Mouse (Mus musculus): Measurements from ENCODE around the gene 1810009A15Rik. TPM values are rescaled to one million over a fixed set of nuclear protein-coding genes. Genes with fewer than 3 reads are reported as not detected.
A peak's percentile ranks its signal among the peaks of the same experiment; 100 is the strongest.

1810009A15Rik gene
- polyA plus RNA-seq (2012) = 6.6 and 7.7 TPM in 2 replicates

DNA sequence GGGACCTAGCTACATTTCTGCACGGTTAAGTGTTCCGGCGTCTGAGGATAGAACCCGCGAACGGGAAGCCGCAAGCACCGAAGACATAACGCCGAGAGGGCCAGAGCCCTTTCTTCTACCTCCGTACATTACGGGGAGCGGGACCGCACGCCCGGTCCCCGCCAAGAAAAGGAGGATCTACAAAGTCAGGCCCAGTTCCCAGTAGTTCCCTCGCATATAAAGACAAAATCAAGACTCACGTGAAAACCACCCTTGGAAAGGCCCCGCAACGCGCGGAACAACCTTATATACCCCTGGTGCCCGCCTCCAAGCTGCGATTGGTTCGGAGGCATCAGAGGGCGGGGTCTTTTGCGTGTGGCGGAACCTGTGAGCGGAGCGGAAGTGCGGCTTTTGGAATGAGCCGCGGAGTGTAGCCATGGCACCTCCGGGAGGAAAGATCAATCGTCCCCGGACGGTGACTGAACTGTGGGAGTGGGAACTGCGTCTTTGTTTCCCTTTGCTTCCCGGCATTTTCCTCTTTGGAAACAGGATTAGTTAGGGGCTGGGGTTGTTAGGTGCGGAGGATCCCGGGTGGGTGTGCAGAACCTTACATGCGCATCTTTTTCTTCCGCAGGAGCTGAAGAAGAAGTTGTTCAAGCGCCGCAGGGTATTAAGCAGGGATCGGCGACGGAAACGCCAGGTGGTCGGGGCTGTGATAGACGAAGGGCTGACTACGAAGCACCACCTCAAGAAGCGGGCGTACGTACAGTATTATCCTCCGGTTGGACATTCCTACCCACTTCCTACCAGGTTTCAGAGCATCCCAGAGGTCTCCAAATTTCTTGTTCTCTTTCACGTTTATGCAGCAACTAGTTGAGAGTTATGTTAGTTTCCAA is at the start of gene 1810009A15Rik, which contains the start of gene Gm49416:
Gene 1810009A15Rik (plus strand): TSS at position 343 of the 875 bp plus-strand sequence.
Gene Gm49416 (plus strand): TSS at position 416 of the 875 bp plus-strand sequence.
- H3K27me3 ChIP-seq (ENCODE audit: control insufficient read depth) = no peaks in the 10 kb centered on the region
- H3K4me1 ChIP-seq (ENCODE audit: control insufficient read depth) = peaks cover 63% of the 10 kb centered on the region
- no peaks in the 10 kb centered on the region for H3K9me3 ChIP-seq (ENCODE audit: control insufficient read depth, low read length)
- H3K4me3 ChIP-seq (replicated peaks) = peak within 1 kb of the TSS; percentile 72
- peaks cover 20% of the 10 kb centered on the region for H3K36me3 ChIP-seq (ENCODE audit: control insufficient read depth)
- TF ChIP-seq GATA1 (IDR thresholded peaks at IDR 0.05; ENCODE audit: low read length) = no peak

GRCm38 (mm10) chr19:8839103-8839907 is 49.3 kb upstream of the 1810009A15Rik start, which contains the start of gene Gng3:
TSS of gene Gng3 (minus strand) at chr19:8839194.
- H3K4me1 ChIP-seq (ENCODE audit: control insufficient read depth) = peaks cover 51% of the 10 kb centered on the region
- TF ChIP-seq TAL1 (IDR thresholded peaks at IDR 0.05; ENCODE audit: low read length) = no peak
- TF ChIP-seq GATA1 (IDR thresholded peaks at IDR 0.05; ENCODE audit: low read length) = no peak

GRCm38 (mm10) chr19:8839908-8840791 is 48.5 kb upstream of the 1810009A15Rik start:
- Histone ChIP-seq H3K36me3 (ENCODE audit: control insufficient read depth) (peaks cover 39% of the 10 kb centered on the region), H3K4me3 (replicated peaks) (peak overlapping the region; percentile 71), H3K27me3 (ENCODE audit: control insufficient read depth) (no peaks in the 10 kb centered on the region), H3K9me3 (ENCODE audit: control insufficient read depth, low read length) (no peaks in the 10 kb centered on the region), H3K4me1 (ENCODE audit: control insufficient read depth) (peaks cover 51% of the 10 kb centered on the region)
- no peak for TF ChIP-seq TAL1 (IDR thresholded peaks at IDR 0.05; ENCODE audit: low read length)
- TF ChIP-seq GATA1 (IDR thresholded peaks at IDR 0.05; ENCODE audit: low read length) = no peak

More at GRCm38 (mm10) chr19:8839103-8839907, 49.3 kb upstream of the 1810009A15Rik start, which contains the start of gene Gng3:
- Histone ChIP-seq H3K36me3 (ENCODE audit: control insufficient read depth) (peaks cover 44% of the 10 kb centered on the region), H3K4me3 (replicated peaks) (peak within 1 kb of the TSS; percentile 86), H3K9me3 (ENCODE audit: control insufficient read depth, low read length) (no peaks in the 10 kb centered on the region), H3K27me3 (ENCODE audit: control insufficient read depth) (no peaks in the 10 kb centered on the region)

DNA sequence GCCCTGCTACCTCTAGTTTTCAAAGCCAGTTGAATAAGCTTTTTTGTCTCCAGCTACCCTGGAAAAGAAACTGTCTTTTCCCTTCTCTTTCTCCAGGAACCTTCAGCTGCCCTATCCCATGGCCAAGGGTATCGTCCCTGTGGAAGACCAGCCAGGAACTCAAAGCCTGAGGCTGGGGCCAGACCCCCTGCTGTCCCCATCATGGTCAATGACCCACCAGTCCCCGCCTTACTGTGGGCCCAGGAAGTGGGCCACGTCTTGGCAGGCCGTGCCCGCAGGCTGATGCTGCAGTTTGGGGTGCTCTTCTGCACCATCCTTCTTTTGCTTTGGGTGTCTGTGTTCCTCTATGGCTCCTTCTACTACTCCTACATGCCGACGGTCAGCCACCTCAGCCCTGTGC is 47.6 kb upstream of the 1810009A15Rik start:
- TF ChIP-seq TAL1 (IDR thresholded peaks at IDR 0.05; ENCODE audit: low read length) (no peak), GATA1 (IDR thresholded peaks at IDR 0.05; ENCODE audit: low read length) (no peak)

DNA sequence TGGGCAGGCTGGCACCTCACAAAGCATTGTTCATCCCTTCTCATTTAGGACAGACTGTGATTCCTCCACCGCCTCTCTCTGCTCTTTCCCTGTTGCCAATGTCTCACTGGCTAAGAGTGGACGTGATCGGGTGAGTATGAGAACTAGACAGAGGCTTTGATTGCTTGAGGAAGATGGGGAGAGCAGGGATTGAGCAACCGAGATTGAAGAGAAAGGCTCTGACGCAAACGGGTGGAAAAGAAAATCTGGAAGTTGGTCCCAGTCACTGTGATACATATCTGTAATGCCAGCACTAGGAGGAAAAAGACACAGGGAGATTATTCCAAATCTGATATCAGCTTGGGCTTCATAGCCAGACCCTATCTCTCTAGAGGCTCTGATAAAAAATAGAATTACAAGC is 45.7 kb upstream of the 1810009A15Rik start:
- peaks cover 55% of the 10 kb centered on the region for H3K36me3 ChIP-seq (ENCODE audit: control insufficient read depth)
- TF ChIP-seq TAL1 (IDR thresholded peaks at IDR 0.05; ENCODE audit: low read length) (no peak), GATA1 (IDR thresholded peaks at IDR 0.05; ENCODE audit: low read length) (no peak)
- H3K27me3 ChIP-seq (ENCODE audit: control insufficient read depth) = no peaks in the 10 kb centered on the region
- no peaks in the 10 kb centered on the region for H3K9me3 ChIP-seq (ENCODE audit: control insufficient read depth, low read length)
- peaks cover 35% of the 10 kb centered on the region for H3K4me1 ChIP-seq (ENCODE audit: control insufficient read depth)
- no peak overlapping the region for H3K4me3 ChIP-seq (replicated peaks)

More for the DNA sequence above, 47.6 kb upstream of the 1810009A15Rik start:
- Histone ChIP-seq H3K9me3 (ENCODE audit: control insufficient read depth, low read length) (no peaks in the 10 kb centered on the region), H3K27me3 (ENCODE audit: control insufficient read depth) (no peaks in the 10 kb centered on the region), H3K4me1 (ENCODE audit: control insufficient read depth) (peaks cover 49% of the 10 kb centered on the region), H3K4me3 (replicated peaks) (peak overlapping the region; percentile 71), H3K36me3 (ENCODE audit: control insufficient read depth) (peaks cover 39% of the 10 kb centered on the region)

DNA sequence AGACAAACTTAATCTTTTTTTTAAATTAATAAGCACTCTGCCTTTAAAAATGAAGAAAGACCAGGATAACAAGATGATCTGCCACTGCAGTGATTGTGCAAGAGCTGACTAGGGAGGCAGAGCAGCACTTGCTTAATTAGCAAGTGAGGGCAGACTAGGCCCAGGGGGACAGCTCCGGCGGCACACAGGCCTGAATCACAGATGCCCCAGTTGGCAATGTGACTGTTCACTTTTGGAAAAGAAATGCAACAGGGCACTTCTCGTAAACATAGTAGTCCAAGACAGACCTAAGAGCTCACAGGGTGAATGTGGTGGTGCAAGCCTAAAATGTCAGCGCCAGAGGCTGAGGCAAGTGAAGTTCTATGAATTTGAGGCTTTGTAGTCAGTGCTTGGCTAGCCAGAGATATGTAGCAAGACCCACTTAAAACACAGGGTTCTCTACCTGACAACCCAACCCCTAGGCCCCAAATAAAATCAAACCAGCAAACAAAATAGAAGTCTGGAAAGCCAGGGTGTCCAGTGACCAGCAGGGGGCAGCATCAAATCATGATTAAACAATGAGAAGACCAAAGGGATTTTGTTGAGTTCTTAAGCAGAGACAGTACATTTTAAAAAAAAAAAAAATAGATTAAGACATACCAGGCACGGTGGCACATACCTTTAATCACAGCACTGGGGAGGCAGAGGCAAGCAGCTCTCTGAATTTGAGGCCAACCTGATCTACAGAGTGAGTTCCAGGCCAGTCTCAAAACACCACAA is 44.1 kb upstream of the 1810009A15Rik start:
- H3K36me3 ChIP-seq (ENCODE audit: control insufficient read depth) = peaks cover 63% of the 10 kb centered on the region

DNA sequence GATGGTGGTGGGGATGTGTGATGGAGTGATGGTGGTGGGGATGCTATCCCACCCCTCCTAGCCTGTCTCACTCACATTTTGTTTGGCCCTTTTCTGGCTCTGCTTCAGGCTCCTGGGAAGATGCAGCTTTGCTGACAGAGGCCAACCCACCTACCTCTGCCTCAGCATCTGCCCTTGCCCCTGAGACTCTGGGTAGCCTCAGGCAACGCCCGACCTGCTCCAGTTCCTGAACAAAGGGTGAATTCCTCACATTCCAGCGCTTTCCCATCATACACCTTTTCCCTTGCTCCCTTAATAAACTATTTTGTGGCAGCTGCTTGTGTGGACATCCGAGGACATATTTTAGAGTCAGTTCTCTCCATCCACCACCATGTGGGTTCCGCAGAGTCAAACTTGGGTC is 40.3 kb upstream of the 1810009A15Rik start:
- no peak overlapping the region for H3K4me3 ChIP-seq (replicated peaks)
- peaks cover 8% of the 10 kb centered on the region for H3K4me1 ChIP-seq (ENCODE audit: control insufficient read depth)
- no peaks in the 10 kb centered on the region for H3K9me3 ChIP-seq (ENCODE audit: control insufficient read depth, low read length)
- peaks cover 45% of the 10 kb centered on the region for H3K36me3 ChIP-seq (ENCODE audit: control insufficient read depth)
- peaks cover 9% of the 10 kb centered on the region for H3K27me3 ChIP-seq (ENCODE audit: control insufficient read depth)
- no peak for TF ChIP-seq TAL1 (IDR thresholded peaks at IDR 0.05; ENCODE audit: low read length)
- TF ChIP-seq GATA1 (IDR thresholded peaks at IDR 0.05; ENCODE audit: low read length) = no peak

More for the DNA sequence above, 44.1 kb upstream of the 1810009A15Rik start:
- no peaks in the 10 kb centered on the region for H3K9me3 ChIP-seq (ENCODE audit: control insufficient read depth, low read length)
- H3K27me3 ChIP-seq (ENCODE audit: control insufficient read depth) = no peaks in the 10 kb centered on the region
- no peak for TF ChIP-seq TAL1 (IDR thresholded peaks at IDR 0.05; ENCODE audit: low read length)
- no peak for TF ChIP-seq GATA1 (IDR thresholded peaks at IDR 0.05; ENCODE audit: low read length)
- peaks cover 19% of the 10 kb centered on the region for H3K4me1 ChIP-seq (ENCODE audit: control insufficient read depth)
- H3K4me3 ChIP-seq (replicated peaks) = no peak overlapping the region
